Mouse (Mus musculus): ENCODE measurements around the gene Hnf1b. TPM values are rescaled to one million over a fixed set of nuclear protein-coding genes. Genes with fewer than 3 reads are reported as not detected.

The Hnf1b gene
- not detected in 2 replicates for polyA plus RNA-seq (2015; fragmentation: Nextera tagmentation; extraction: Ambion mirVana)

DNA sequence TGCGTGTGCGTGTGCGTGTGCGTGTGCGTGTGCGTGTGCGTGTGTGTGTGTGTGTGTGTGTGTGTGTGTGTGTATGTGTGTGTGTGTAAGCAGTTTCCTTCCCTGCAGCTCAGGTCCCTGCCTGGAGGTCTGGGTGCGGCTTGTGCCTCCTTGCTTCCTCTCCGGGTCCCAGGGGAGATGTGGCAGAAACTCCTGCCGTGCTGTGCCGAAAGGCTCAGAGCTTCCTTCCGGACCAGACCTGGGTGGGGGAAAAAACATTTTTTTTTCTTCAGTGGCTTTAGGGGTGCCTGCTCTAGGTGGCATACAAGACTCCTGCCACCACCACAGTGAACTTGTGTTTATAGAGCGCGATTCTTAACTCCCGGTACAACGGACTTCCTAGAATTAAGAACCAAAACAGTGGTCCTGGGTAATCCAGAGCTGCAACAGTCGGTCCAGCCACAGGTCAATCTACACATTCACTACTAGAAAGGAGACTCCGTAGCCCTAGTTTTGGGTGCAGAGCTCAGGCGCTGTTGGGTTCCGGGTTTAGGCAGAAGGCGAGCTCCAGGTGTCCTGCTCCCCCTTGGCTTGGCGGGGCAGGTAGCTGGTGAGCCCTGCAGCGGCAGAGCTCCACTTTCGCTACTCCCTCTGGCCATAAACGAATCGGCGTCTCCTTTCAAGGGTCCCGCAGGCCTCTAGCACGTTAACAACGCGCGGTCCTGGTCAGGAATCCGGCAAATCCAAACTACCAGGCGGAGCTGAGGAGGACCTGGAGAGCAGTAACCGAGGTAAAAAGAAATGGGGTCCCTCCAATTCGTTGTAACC is at the start of gene Hnf1b:
Hnf1b (plus strand) TSS at position 535 of the 807 bp plus-strand sequence.

DNA sequence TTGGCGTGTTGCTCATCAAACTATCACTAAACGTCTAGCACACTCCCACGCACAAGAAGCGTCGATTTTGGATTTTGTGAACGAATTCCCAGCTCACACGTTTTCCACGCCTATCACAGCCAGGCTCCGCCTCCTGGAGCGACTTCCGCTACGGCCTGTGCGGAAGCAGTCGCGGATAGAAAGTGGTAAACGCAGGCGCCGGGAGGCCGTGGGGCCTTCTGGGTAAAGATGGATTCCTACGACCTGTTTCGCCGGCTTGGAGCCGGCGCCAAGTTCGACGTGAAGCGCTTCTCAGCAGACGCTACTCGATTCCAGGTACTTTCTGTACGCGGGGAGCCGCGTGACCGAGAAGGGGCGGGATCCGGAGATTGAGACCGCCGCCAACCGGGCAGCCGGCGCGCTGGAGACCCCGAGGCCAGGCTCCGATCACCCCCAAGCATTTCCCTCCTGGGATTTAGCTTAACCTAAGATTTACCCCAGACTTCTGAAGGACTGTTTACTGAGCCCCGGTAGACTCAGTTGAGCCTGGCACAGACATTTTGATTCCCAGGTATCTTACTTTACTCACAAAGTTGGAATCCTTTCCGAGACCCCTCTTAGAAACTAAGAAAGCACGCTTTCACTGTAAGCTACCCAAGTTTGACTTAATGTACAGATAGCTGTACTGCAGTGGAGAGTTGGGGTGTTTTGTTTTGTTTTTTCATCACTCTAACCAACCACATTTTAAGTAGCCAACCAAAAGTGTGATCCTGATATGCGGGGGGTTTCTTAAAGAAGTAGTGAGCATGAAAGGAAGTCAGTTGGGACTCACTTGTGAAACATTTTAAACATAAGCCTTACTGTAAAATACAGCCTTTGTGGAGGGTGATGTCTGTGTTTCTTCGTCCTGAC is 92.3 kb downstream of the Hnf1b start, which contains the start of gene Ddx52:
Ddx52 (plus strand) TSS at position 113 of the 891 bp plus-strand sequence.

Other genes starting within 250 kb of the Hnf1b start
- not detected in 2 replicates for gene Rpl9-ps1, start 204.4 kb upstream of the Hnf1b start, polyA plus RNA-seq (2015; fragmentation: Nextera tagmentation; extraction: Ambion mirVana)
- 0.19 and 0.29 TPM in 2 replicates for gene Ccl3, start 200.7 kb upstream of the Hnf1b start, polyA plus RNA-seq (2015; fragmentation: Nextera tagmentation; extraction: Ambion mirVana)
- 0.21 and 0.23 TPM in 2 replicates for gene Ccl4, start 187.5 kb upstream of the Hnf1b start, polyA plus RNA-seq (2015; fragmentation: Nextera tagmentation; extraction: Ambion mirVana)
- gene Wfdc17, start 146.1 kb upstream of the Hnf1b start, polyA plus RNA-seq (2015; fragmentation: Nextera tagmentation; extraction: Ambion mirVana), result 5.4 and 7.2 TPM in 2 replicates
- gene Wfdc18, start 141.0 kb upstream of the Hnf1b start, polyA plus RNA-seq (2015; fragmentation: Nextera tagmentation; extraction: Ambion mirVana), result not detected in 2 replicates
- 1.2 and 54.1 TPM in 2 replicates for gene Wfdc21, start 103.1 kb upstream of the Hnf1b start, polyA plus RNA-seq (2015; fragmentation: Nextera tagmentation; extraction: Ambion mirVana)
- 8.0 and 10.4 TPM in 2 replicates for gene Heatr6, start 96.4 kb upstream of the Hnf1b start, polyA plus RNA-seq (2015; fragmentation: Nextera tagmentation; extraction: Ambion mirVana)
- gene Ddx52, start 92.0 kb downstream of the Hnf1b start, polyA plus RNA-seq (2015; fragmentation: Nextera tagmentation; extraction: Ambion mirVana), result 15.1 and 16.5 TPM in 2 replicates
- gene Synrg, start 114.4 kb downstream of the Hnf1b start, polyA plus RNA-seq (2015; fragmentation: Nextera tagmentation; extraction: Ambion mirVana), result 9.1 and 10.6 TPM in 2 replicates
- 2.6 and 5.8 TPM in 2 replicates for gene Dusp14, start 219.2 kb downstream of the Hnf1b start, polyA plus RNA-seq (2015; fragmentation: Nextera tagmentation; extraction: Ambion mirVana)